Mouse (Mus musculus): ENCODE measurements around the gene Ninj2.

Ninj2 gene

GRCm38 (mm10) chr6:120174028-120174601, 81.0 kb downstream of the Ninj2 start:
- no peak for DNase-seq (ENCODE audit: extremely low read depth, insufficient read length, low spot score)

- no peak for DNase-seq (ENCODE audit: extremely low read depth, insufficient read length, low spot score)
These were observed 81.5 kb downstream of the Ninj2 start for GRCm38 (mm10) chr6:120174602-120175115.

- DNase-seq (ENCODE audit: extremely low read depth, insufficient read length, low spot score): no peak
These were observed 82.5 kb downstream of the Ninj2 start for GRCm38 (mm10) chr6:120175650-120176049.

- no peak for DNase-seq (ENCODE audit: extremely low read depth, insufficient read length, low spot score)
These were observed 86.0 kb downstream of the Ninj2 start for GRCm38 (mm10) chr6:120179044-120179755.

- no peak for DNase-seq (ENCODE audit: extremely low read depth, insufficient read length, low spot score)
These were observed 86.6 kb downstream of the Ninj2 start for GRCm38 (mm10) chr6:120179756-120180206.

- no peak for DNase-seq (ENCODE audit: extremely low read depth, insufficient read length, low spot score)
These were observed 87.3 kb downstream of the Ninj2 start for GRCm38 (mm10) chr6:120180492-120180891.

GRCm38 (mm10) chr6:120182160-120182559, 89.0 kb downstream of the Ninj2 start:
- no peak for DNase-seq (ENCODE audit: extremely low read depth, insufficient read length, low spot score)

- no peak for DNase-seq (ENCODE audit: extremely low read depth, insufficient read length, low spot score)
These were observed 90.6 kb downstream of the Ninj2 start for GRCm38 (mm10) chr6:120183771-120184170.

- DNase-seq (ENCODE audit: extremely low read depth, insufficient read length, low spot score): no peak
These were observed 92.0 kb downstream of the Ninj2 start for GRCm38 (mm10) chr6:120185012-120185730.

GRCm38 (mm10) chr6:120185756-120186155, 92.6 kb downstream of the Ninj2 start:
- no peak for DNase-seq (ENCODE audit: extremely low read depth, insufficient read length, low spot score)

GRCm38 (mm10) chr6:120186594-120186993, 93.4 kb downstream of the Ninj2 start:
- no peak for DNase-seq (ENCODE audit: extremely low read depth, insufficient read length, low spot score)

- no peak for DNase-seq (ENCODE audit: extremely low read depth, insufficient read length, low spot score)
These were observed 94.5 kb downstream of the Ninj2 start for GRCm38 (mm10) chr6:120187587-120188176.

- no peak for DNase-seq (ENCODE audit: extremely low read depth, insufficient read length, low spot score)
These were observed 95.5 kb downstream of the Ninj2 start for GRCm38 (mm10) chr6:120188376-120189235.

GRCm38 (mm10) chr6:120189287-120189686, 96.1 kb downstream of the Ninj2 start:
- DNase-seq (ENCODE audit: extremely low read depth, insufficient read length, low spot score): no peak

GRCm38 (mm10) chr6:120190365-120190764, 97.2 kb downstream of the Ninj2 start:
- DNase-seq (ENCODE audit: extremely low read depth, insufficient read length, low spot score): no peak

GRCm38 (mm10) chr6:120190912-120191311, 97.8 kb downstream of the Ninj2 start:
- DNase-seq (ENCODE audit: extremely low read depth, insufficient read length, low spot score): peak; percentile 79

GRCm38 (mm10) chr6:120191396-120192170, 98.4 kb downstream of the Ninj2 start:
- DNase-seq (ENCODE audit: extremely low read depth, insufficient read length, low spot score): peak; percentile 37

GRCm38 (mm10) chr6:120192211-120192870, 99.2 kb downstream of the Ninj2 start:
- peak; percentile 87 for DNase-seq (ENCODE audit: extremely low read depth, insufficient read length, low spot score)

- DNase-seq (ENCODE audit: extremely low read depth, insufficient read length, low spot score): peak; percentile 79
These were observed 100.0 kb downstream of the Ninj2 start for GRCm38 (mm10) chr6:120193174-120193573.

Data from 3134 (cell line).